Mouse (Mus musculus): ENCODE measurements at regions not wholly inside any gene's neighbourhood (a gene's known extent, or its start where the extent isn't known, plus 50 kb on each side); places are given as distances from the start of the nearest gene placed in this dataset.

GRCm38 (mm10) chr17:66266803-66267202 is 143.5 kb downstream of the Ddx11 start:
- H3K27me3 ChIP-seq (replicated peaks) = no peaks in the 10 kb centered on the region
- H3K9ac ChIP-seq = no peak overlapping the region
- no peak overlapping the region for H3K4me3 ChIP-seq
- H3K27ac ChIP-seq = no peak overlapping the region
- H3K4me1 ChIP-seq = no peaks in the 10 kb centered on the region
- 90% methylated on average over 5 of the region's 5 CpGs for WGBS
- ATAC-seq (ENCODE audit: low FRiP score, low read depth) = no peak
- no peaks in the 10 kb centered on the region for H3K9me3 ChIP-seq
- no peak overlapping the region for H3K4me2 ChIP-seq (replicated peaks)
- H3K36me3 ChIP-seq = no peaks in the 10 kb centered on the region

- Histone ChIP-seq H3K4me2 (replicated peaks) (no peak overlapping the region), H3K4me3 (no peak overlapping the region), H3K9ac (no peak overlapping the region), H3K4me1 (no peaks in the 10 kb centered on the region), H3K27me3 (replicated peaks) (no peaks in the 10 kb centered on the region), H3K27ac (no peak overlapping the region), H3K36me3 (no peaks in the 10 kb centered on the region), H3K9me3 (no peaks in the 10 kb centered on the region)
- ATAC-seq (ENCODE audit: low FRiP score, low read depth) = no peak
- 55% methylated on average over 6 of the region's 6 CpGs for WGBS
Measured at GRCm38 (mm10) chr17:66267831-66268230, 144.5 kb downstream of the Ddx11 start.

GRCm38 (mm10) chr17:66269567-66269966 is 146.2 kb downstream of the Ddx11 start:
- H3K27me3 ChIP-seq (replicated peaks) = no peaks in the 10 kb centered on the region
- no peaks in the 10 kb centered on the region for H3K4me1 ChIP-seq
- no peak overlapping the region for H3K9ac ChIP-seq
- no peak overlapping the region for H3K4me2 ChIP-seq (replicated peaks)
- WGBS = 73% methylated on average over 6 of the region's 6 CpGs
- no peaks in the 10 kb centered on the region for H3K9me3 ChIP-seq
- H3K27ac ChIP-seq = no peak overlapping the region
- H3K4me3 ChIP-seq = no peak overlapping the region
- no peak for ATAC-seq (ENCODE audit: low FRiP score, low read depth)
- H3K36me3 ChIP-seq = no peaks in the 10 kb centered on the region

- Histone ChIP-seq H3K9ac (no peak overlapping the region), H3K4me3 (no peak overlapping the region), H3K36me3 (no peaks in the 10 kb centered on the region), H3K27ac (no peak overlapping the region), H3K4me1 (peaks cover under 1% of the 10 kb centered on the region; the same call in 1 of the 2 replicates), H3K9me3 (no peaks in the 10 kb centered on the region), H3K27me3 (replicated peaks) (no peaks in the 10 kb centered on the region), H3K4me2 (replicated peaks) (no peak overlapping the region)
- WGBS = 71% methylated on average over 7 of the region's 7 CpGs
- no peak for ATAC-seq (ENCODE audit: low FRiP score, low read depth)
Measured at GRCm38 (mm10) chr17:66271906-66272305, 148.6 kb downstream of the Ddx11 start.

GRCm38 (mm10) chr17:66276778-66277177 is 153.5 kb downstream of the Ddx11 start:
- Histone ChIP-seq H3K4me3 (no peak overlapping the region), H3K9me3 (no peaks in the 10 kb centered on the region), H3K4me2 (replicated peaks) (0 out of 2 replicates have a peak overlapping the region, but pooled peaks have one; percentile 20), H3K4me1 (peaks cover 14% of the 10 kb centered on the region), H3K27ac (no peak overlapping the region; the same call in 1 of the 2 replicates), H3K27me3 (replicated peaks) (no peaks in the 10 kb centered on the region), H3K9ac (no peak overlapping the region), H3K36me3 (no peaks in the 10 kb centered on the region)
- ATAC-seq (ENCODE audit: low FRiP score, low read depth) = peak; percentile 94
- 26% methylated on average over 13 of the region's 13 CpGs for WGBS

- no peak for ATAC-seq (ENCODE audit: low FRiP score, low read depth)
- Histone ChIP-seq H3K9ac (no peak overlapping the region), H3K27me3 (replicated peaks) (no peaks in the 10 kb centered on the region), H3K4me1 (peaks cover 14% of the 10 kb centered on the region), H3K36me3 (no peaks in the 10 kb centered on the region), H3K27ac (no peak overlapping the region), H3K9me3 (no peaks in the 10 kb centered on the region), H3K4me2 (replicated peaks) (no peak overlapping the region), H3K4me3 (no peak overlapping the region)
- 64% methylated on average over 5 of the region's 5 CpGs for WGBS
Measured at GRCm38 (mm10) chr17:66278037-66278436, 154.7 kb downstream of the Ddx11 start.

- no peak for ATAC-seq (ENCODE audit: low FRiP score, low read depth)
- WGBS = 92% methylated on average over 10 of the region's 10 CpGs
- no peak overlapping the region for H3K27ac ChIP-seq
Measured at GRCm38 (mm10) chr17:66285295-66285694, 162.0 kb downstream of the Ddx11 start.

More at GRCm38 (mm10) chr17:66285295-66285694, 162.0 kb downstream of the Ddx11 start:
- Histone ChIP-seq H3K4me2 (replicated peaks) (no peak overlapping the region), H3K4me1 (no peaks in the 10 kb centered on the region), H3K9ac (no peak overlapping the region), H3K36me3 (no peaks in the 10 kb centered on the region), H3K27me3 (replicated peaks) (no peaks in the 10 kb centered on the region), H3K9me3 (no peaks in the 10 kb centered on the region), H3K4me3 (no peak overlapping the region)

Data from neural tube, embryonic 12.5 days (tissue).